Mouse (Mus musculus): ENCODE measurements at regions not wholly inside any gene's neighbourhood (a gene's known extent, or its start where the extent isn't known, plus 50 kb on each side); places are given as distances from the start of the nearest gene placed in this dataset.

- no peak for DNase-seq (ENCODE audit: low read depth)
Observed at GRCm38 (mm10) chr4:22300206-22300605, 57.1 kb upstream of the Fbxl4 start.

- no peak for DNase-seq (ENCODE audit: low read depth)
Observed at GRCm38 (mm10) chr4:22301148-22301942, 56.0 kb upstream of the Fbxl4 start.

- DNase-seq (ENCODE audit: low read depth): no peak
Observed at GRCm38 (mm10) chr4:22301943-22302215, 55.5 kb upstream of the Fbxl4 start.

GRCm38 (mm10) chr4:22302262-22302661 is 55.1 kb upstream of the Fbxl4 start:
- no peak for DNase-seq (ENCODE audit: low read depth)
